Mouse (Mus musculus): ENCODE measurements around the gene Crmp1. TPM values are rescaled to one million over a fixed set of nuclear protein-coding genes. Genes with fewer than 3 reads are reported as not detected.
A peak's percentile ranks its signal among the peaks of the same experiment; 100 is the strongest.

Gene Crmp1
- polyA plus RNA-seq, 1 experiment from 2014 or later, result 807 TPM

DNA sequence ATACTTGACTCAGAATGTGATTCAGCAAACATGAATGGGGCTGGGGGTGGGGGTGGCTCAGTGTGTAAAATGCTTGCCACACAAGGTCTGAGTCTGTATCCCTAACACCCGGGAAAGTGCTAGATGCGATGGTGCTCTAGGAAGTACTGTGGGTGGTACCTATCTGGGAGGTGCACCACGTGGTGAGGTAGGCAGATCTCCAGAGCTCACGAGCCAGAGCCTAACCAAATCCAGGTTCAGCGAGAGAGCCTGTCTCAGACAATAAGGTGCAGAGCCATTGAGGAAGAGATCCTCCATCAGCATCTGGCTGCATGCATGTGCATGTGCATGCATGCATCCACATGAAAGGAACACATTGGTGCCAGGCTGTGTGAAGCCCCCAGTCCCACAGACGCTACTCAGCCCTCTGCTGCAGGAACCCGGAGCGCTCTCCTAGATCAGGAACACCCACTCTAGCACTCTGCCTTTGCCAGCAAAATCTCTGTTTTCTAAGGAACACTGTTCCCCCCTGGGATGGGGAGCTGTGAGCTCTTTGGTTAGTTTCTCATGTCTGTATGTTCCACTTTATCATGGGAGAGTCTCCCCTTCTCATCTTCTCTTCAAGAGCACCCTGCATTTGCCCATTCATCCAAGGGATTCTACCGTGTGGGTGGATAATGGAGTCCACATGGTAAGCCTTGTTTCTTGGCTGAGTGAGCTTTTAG, 10.5 kb downstream of the Crmp1 start:
- no peak overlapping the region for H3K27ac ChIP-seq (replicated peaks)
- 82% methylated on average over 9 of the region's 9 CpGs for WGBS
- H3K9me3 ChIP-seq (replicated peaks), result no peaks in the 10 kb centered on the region
- H3K4me3 ChIP-seq (replicated peaks), result no peak overlapping the region
- no peak overlapping the region for H3K9ac ChIP-seq (replicated peaks)
- H3K4me1 ChIP-seq, result peaks cover 88% of the 10 kb centered on the region
- no peak for ATAC-seq (ENCODE audit: low FRiP score)
- H3K36me3 ChIP-seq, result peaks cover 16% of the 10 kb centered on the region; the same call in 1 of the 2 replicates
- no peaks in the 10 kb centered on the region for H3K27me3 ChIP-seq (replicated peaks)
- no peak overlapping the region for H3K4me2 ChIP-seq

DNA sequence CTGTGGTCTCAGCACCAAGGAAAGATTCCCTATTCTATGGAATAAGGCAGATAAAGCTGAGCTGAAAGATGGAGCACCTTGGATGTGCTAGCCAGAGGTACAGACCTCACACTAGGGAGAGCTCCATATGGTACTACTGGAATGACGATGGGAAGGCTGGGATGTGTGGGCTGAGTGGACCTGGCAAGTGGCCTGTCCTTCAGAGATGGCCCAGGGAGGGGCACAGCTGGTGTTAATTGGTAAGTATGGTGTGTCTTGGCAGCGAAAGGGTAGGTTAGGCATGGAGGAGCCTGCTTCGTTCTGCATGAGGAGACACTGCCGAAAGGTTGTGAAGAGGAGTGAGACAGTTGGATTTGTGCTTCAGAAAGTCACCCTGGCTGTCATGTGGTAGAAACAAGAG, 12.8 kb downstream of the Crmp1 start:
- no peaks in the 10 kb centered on the region for H3K27me3 ChIP-seq (replicated peaks)
- H3K36me3 ChIP-seq, result peaks cover 16% of the 10 kb centered on the region; the same call in 1 of the 2 replicates
- H3K9ac ChIP-seq (replicated peaks), result no peak overlapping the region
- WGBS, result 61% methylated on average over 4 of the region's 4 CpGs
- no peak overlapping the region for H3K27ac ChIP-seq (replicated peaks)
- no peak overlapping the region for H3K4me2 ChIP-seq
- no peak for ATAC-seq (ENCODE audit: low FRiP score)
- H3K4me1 ChIP-seq, result peaks cover 84% of the 10 kb centered on the region
- H3K4me3 ChIP-seq (replicated peaks), result no peak overlapping the region
- H3K9me3 ChIP-seq (replicated peaks), result no peaks in the 10 kb centered on the region

DNA sequence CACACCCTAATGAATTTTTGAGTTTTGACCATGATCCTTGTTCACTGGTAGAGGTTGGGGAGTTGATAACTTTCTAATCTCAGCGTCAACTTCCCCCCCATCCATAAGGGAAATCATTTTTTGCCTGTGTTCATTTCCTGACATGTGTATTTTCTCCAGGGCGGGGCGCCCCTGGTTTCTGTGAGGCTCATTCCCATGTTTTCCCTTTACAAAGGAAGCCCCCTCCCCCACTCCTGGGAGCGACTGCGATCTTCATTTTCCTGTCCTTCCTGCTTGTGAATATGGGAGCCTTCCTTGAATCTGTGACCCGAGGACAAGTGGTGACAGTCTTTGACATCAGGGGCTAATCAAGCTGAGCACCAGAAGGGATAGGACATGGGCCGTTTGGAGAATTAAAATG, 15.1 kb downstream of the Crmp1 start:
- no peak overlapping the region for H3K27ac ChIP-seq (replicated peaks)
- ATAC-seq (ENCODE audit: low FRiP score), result no peak
- peaks cover 76% of the 10 kb centered on the region for H3K4me1 ChIP-seq

GRCm38 (mm10) chr5:37257243-37257642, 15.5 kb downstream of the Crmp1 start:
- no peaks in the 10 kb centered on the region for H3K9me3 ChIP-seq (replicated peaks)
- no peak overlapping the region for H3K27ac ChIP-seq (replicated peaks)
- H3K9ac ChIP-seq (replicated peaks), result no peak overlapping the region
- ATAC-seq (ENCODE audit: low FRiP score), result no peak
- H3K36me3 ChIP-seq, result peaks cover 11% of the 10 kb centered on the region; the same call in 1 of the 2 replicates
- no peak overlapping the region for H3K4me2 ChIP-seq
- no peak overlapping the region for H3K4me3 ChIP-seq (replicated peaks)
- no peaks in the 10 kb centered on the region for H3K27me3 ChIP-seq (replicated peaks)
- 63% methylated on average over 5 of the region's 5 CpGs for WGBS
- peaks cover 74% of the 10 kb centered on the region for H3K4me1 ChIP-seq

More for the DNA sequence above, 15.1 kb downstream of the Crmp1 start:
- Histone ChIP-seq H3K36me3 (peaks cover 15% of the 10 kb centered on the region; the same call in 1 of the 2 replicates), H3K9ac (replicated peaks) (no peak overlapping the region), H3K27me3 (replicated peaks) (no peaks in the 10 kb centered on the region), H3K9me3 (replicated peaks) (no peaks in the 10 kb centered on the region), H3K4me2 (no peak overlapping the region), H3K4me3 (replicated peaks) (no peak overlapping the region)
- WGBS, result 72% methylated on average over 7 of the region's 7 CpGs

DNA sequence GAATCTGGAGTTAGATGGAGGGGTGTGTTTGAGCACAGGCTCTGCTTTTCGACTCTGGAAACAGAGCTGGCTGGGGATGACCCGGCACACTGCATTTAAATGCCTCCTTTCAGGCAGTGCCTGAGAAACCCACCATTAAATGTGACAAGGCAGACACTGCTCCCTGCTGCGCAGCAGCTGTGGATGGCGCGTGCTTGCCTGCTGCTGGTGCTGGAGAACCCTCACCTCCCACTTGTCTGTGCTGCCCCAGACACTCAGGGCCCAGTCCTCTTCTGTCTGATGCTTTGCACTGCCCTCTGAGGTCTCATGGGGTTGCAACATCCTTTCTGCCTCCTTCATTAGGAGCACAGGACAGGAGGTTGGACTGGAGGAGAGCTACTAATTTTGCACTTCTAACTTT, 20.0 kb downstream of the Crmp1 start:
- Histone ChIP-seq H3K9me3 (replicated peaks) (no peaks in the 10 kb centered on the region), H3K36me3 (peaks cover 17% of the 10 kb centered on the region; the same call in 1 of the 2 replicates), H3K9ac (replicated peaks) (no peak overlapping the region), H3K4me3 (replicated peaks) (no peak overlapping the region), H3K27me3 (replicated peaks) (no peaks in the 10 kb centered on the region), H3K4me1 (peaks cover 52% of the 10 kb centered on the region), H3K27ac (replicated peaks) (no peak overlapping the region), H3K4me2 (no peak overlapping the region)
- WGBS, result 29% methylated on average over 5 of the region's 5 CpGs
- ATAC-seq (ENCODE audit: low FRiP score), result peak; percentile 26; the same call in 1 of the 2 replicates

- no peak overlapping the region for H3K4me2 ChIP-seq
- H3K9ac ChIP-seq (replicated peaks), result no peak overlapping the region
- 0 out of 2 replicates have a peak overlapping the region, but pooled peaks have one; percentile 1 for H3K27ac ChIP-seq (replicated peaks)
- H3K9me3 ChIP-seq (replicated peaks), result no peaks in the 10 kb centered on the region
- H3K27me3 ChIP-seq (replicated peaks), result no peaks in the 10 kb centered on the region
- H3K36me3 ChIP-seq, result peaks cover 32% of the 10 kb centered on the region
- H3K4me1 ChIP-seq, result peaks cover 35% of the 10 kb centered on the region
- ATAC-seq (ENCODE audit: low FRiP score), result no peak
- H3K4me3 ChIP-seq (replicated peaks), result no peak overlapping the region
- WGBS, result 34% methylated on average over 6 of the region's 6 CpGs
These were observed 22.1 kb downstream of the Crmp1 start for GRCm38 (mm10) chr5:37263816-37264215.

GRCm38 (mm10) chr5:37281021-37281420, 39.3 kb downstream of the Crmp1 start:
- H3K36me3 ChIP-seq, result peaks cover 90% of the 10 kb centered on the region
- ATAC-seq (ENCODE audit: low FRiP score), result no peak
- no peaks in the 10 kb centered on the region for H3K27me3 ChIP-seq (replicated peaks)
- 96% methylated on average over 11 of the region's 11 CpGs for WGBS
- H3K9ac ChIP-seq (replicated peaks), result no peak overlapping the region
- no peak overlapping the region for H3K4me3 ChIP-seq (replicated peaks)
- H3K9me3 ChIP-seq (replicated peaks), result no peaks in the 10 kb centered on the region
- no peak overlapping the region for H3K4me2 ChIP-seq
- H3K27ac ChIP-seq (replicated peaks), result no peak overlapping the region
- H3K4me1 ChIP-seq, result no peaks in the 10 kb centered on the region

GRCm38 (mm10) chr5:37288374-37288773, 46.6 kb downstream of the Crmp1 start:
- peak; percentile 32 for ATAC-seq (ENCODE audit: low FRiP score)
- H3K4me2 ChIP-seq, result no peak overlapping the region
- H3K9me3 ChIP-seq (replicated peaks), result no peaks in the 10 kb centered on the region
- no peak overlapping the region for H3K4me3 ChIP-seq (replicated peaks)
- H3K36me3 ChIP-seq, result peaks cover 85% of the 10 kb centered on the region
- no peaks in the 10 kb centered on the region for H3K27me3 ChIP-seq (replicated peaks)
- no peaks in the 10 kb centered on the region for H3K4me1 ChIP-seq
- H3K27ac ChIP-seq (replicated peaks), result 0 out of 2 replicates have a peak overlapping the region, but pooled peaks have one; percentile 15
- WGBS, result 60% methylated on average over 3 of the region's 3 CpGs
- no peak overlapping the region for H3K9ac ChIP-seq (replicated peaks)

DNA sequence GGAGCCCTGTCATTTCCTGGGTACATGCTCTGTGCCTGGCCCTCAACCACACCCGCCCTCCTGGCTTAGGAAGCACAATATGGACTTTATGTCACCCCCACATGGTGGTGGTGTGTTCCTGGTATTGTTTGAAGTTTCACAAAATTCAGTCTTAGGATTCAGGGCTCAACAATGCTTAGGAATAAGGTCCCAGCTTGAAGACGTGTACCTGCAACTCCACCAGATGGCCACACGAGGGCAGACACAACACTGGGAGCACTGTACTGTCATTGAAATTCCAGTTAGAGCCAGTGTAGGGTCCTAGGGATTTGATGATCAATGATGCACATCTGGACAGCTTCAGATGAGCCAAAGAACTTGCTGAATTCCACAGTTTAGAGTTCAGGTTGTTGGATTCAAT, 47.5 kb downstream of the Crmp1 start:
- Histone ChIP-seq H3K27ac (replicated peaks) (no peak overlapping the region), H3K36me3 (peaks cover 77% of the 10 kb centered on the region), H3K4me2 (no peak overlapping the region), H3K27me3 (replicated peaks) (no peaks in the 10 kb centered on the region), H3K9ac (replicated peaks) (no peak overlapping the region), H3K4me3 (replicated peaks) (no peak overlapping the region), H3K9me3 (replicated peaks) (no peaks in the 10 kb centered on the region), H3K4me1 (no peaks in the 10 kb centered on the region)
- 27% methylated on average over 3 of the region's 3 CpGs for WGBS
- peak; percentile 34; the same call in 1 of the 2 replicates for ATAC-seq (ENCODE audit: low FRiP score)

DNA sequence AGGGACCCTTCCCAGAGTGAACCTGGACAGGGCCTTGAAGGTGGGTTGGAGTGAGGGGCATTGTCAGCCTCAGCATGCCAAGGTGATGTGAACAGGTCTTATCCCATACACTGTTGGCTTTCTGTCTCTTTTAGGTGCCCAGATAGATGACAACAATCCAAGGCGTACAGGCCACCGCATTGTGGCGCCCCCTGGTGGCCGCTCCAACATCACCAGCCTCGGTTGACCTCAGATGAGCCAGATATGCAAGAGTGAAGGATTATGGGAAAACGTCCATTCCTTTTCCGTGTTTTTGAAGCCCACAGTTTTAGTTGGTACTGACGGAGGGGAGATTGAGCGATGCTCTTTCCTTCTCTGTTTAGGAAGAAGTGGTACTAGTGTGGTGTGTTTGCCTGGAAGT, 49.2 kb downstream of the Crmp1 start:
- no peaks in the 10 kb centered on the region for H3K9me3 ChIP-seq (replicated peaks)
- peaks cover 66% of the 10 kb centered on the region for H3K36me3 ChIP-seq
- no peak overlapping the region for H3K27ac ChIP-seq (replicated peaks)
- H3K4me2 ChIP-seq, result no peak overlapping the region
- H3K4me1 ChIP-seq, result no peaks in the 10 kb centered on the region
- ATAC-seq (ENCODE audit: low FRiP score), result no peak
- no peaks in the 10 kb centered on the region for H3K27me3 ChIP-seq (replicated peaks)
- H3K4me3 ChIP-seq (replicated peaks), result no peak overlapping the region
- 77% methylated on average over 9 of the region's 9 CpGs for WGBS
- H3K9ac ChIP-seq (replicated peaks), result no peak overlapping the region

GRCm38 (mm10) chr5:37296717-37297116, 55.0 kb downstream of the Crmp1 start:
- Histone ChIP-seq H3K4me1 (no peaks in the 10 kb centered on the region; the same call in 1 of the 2 replicates), H3K4me2 (no peak overlapping the region), H3K36me3 (peaks cover 11% of the 10 kb centered on the region), H3K9me3 (replicated peaks) (no peaks in the 10 kb centered on the region), H3K27me3 (replicated peaks) (no peaks in the 10 kb centered on the region), H3K4me3 (replicated peaks) (no peak overlapping the region), H3K9ac (replicated peaks) (no peak overlapping the region), H3K27ac (replicated peaks) (no peak overlapping the region)
- 66% methylated on average over 10 of the region's 10 CpGs for WGBS
- ATAC-seq (ENCODE audit: low FRiP score), result no peak

- Histone ChIP-seq H3K4me1 (no peaks in the 10 kb centered on the region; the same call in 1 of the 2 replicates), H3K4me2 (no peak overlapping the region), H3K9ac (replicated peaks) (no peak overlapping the region), H3K27ac (replicated peaks) (no peak overlapping the region), H3K27me3 (replicated peaks) (no peaks in the 10 kb centered on the region), H3K9me3 (replicated peaks) (no peaks in the 10 kb centered on the region), H3K4me3 (replicated peaks) (no peak overlapping the region), H3K36me3 (no peaks in the 10 kb centered on the region)
- no peak for ATAC-seq (ENCODE audit: low FRiP score)
- WGBS, result 27% methylated on average over 7 of the region's 7 CpGs
These were observed 56.6 kb downstream of the Crmp1 start for GRCm38 (mm10) chr5:37298370-37298769.

All from neural tube, embryonic 15.5 days (tissue).